Mouse (Mus musculus) gastrocnemius, adult 2 months (tissue): Measurements from ENCODE around the gene Mkrn1. TPM values are rescaled to one million over a fixed set of nuclear protein-coding genes. Genes with fewer than 3 reads are reported as not detected.
A peak's percentile ranks its signal among the peaks of the same experiment; 100 is the strongest.
"Not testable (repeated sequence)": the region's sequence is repeated elsewhere in the genome, so short reads cannot be mapped to it uniquely, and the experiment has no call there.

ENCODE experiments used
- DNase-seq: peaks from one replicate; pipeline ENCODE4 v3.0.0; 2022
- H3K27ac ChIP-seq: fragments of 200-600 bp; 2 replicates; pipeline ENCODE4 v1.8.1; 2022; ENCODE audit warnings: mild to moderate bottlenecking
- H3K4me3 ChIP-seq: fragments of 200-600 bp; 2 replicates; pipeline ENCODE4 v1.8.1; 2022; ENCODE audit warnings: mild to moderate bottlenecking, moderate library complexity
- CTCF ChIP-seq: fragments of 200-600 bp; IDR thresholded peaks from 2 replicates; pipeline ENCODE4 v1.8.1; 2022; ENCODE audit warnings: antibody characterized with exemption, mild to moderate bottlenecking, moderate library complexity
- intact Hi-C: fragments of 180-260 bp; cut with DNase I; formaldehyde crosslinking; loops from one replicate; pipeline ENCODE4 v1.15.1; 2025
- total RNA-seq, 2 experiments: library from RNA; stranded (reverse); gene quantifications; 2 replicates each; pipeline ENCODE4 v1.2.3; 2021

The Mkrn1 gene
- total RNA-seq, 2 experiments from 2014 or later, result 16.0 to 17.8 TPM

DNA sequence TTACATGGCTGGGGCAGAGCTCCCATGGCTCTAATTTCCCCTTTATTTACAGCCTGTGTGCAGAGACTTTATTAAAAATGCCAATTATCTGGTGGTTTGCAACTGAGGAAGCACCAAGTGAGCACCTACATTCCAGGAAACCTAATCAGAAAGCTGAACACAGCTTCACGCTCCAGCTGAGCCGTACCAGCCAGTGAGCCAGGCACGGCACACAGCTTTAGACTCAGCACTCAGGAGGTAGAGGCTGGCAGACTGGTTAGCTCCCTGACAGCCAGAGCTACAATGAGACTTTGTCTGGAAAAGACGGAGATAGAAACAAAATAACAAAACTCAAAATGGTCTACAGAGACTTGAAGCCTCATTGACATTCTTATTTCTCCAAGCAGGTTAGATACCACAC, 24.8 kb downstream of the Mkrn1 start:
- Histone ChIP-seq H3K27ac (no peak overlapping the region), H3K4me3 (no peak overlapping the region)
- DNase-seq, result no peak
- intact Hi-C loops, result no loop called here
- no peak for TF ChIP-seq CTCF

DNA sequence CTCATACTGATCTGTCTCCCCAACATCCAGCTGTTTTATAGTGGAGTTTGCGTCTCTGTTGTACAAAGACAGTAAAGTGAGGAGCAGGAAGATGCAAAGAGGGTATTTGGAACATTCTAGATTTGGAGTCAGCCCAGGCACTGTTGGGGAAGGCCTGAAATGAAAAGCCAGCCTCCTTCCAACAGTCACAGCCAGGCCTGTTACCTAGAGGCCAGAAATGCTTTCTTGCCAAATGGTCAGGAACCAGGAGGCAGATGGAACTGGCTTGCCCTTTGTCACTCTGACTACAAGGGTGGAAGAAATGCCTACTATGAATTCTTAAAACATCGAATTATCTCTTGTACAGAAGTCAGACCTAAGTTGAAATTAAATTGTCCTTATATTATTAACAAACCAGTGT, 30.3 kb downstream of the Mkrn1 start:
- TF ChIP-seq CTCF, result no peak
- intact Hi-C loops, result no loop called here
- no peak overlapping the region for H3K4me3 ChIP-seq

DNA sequence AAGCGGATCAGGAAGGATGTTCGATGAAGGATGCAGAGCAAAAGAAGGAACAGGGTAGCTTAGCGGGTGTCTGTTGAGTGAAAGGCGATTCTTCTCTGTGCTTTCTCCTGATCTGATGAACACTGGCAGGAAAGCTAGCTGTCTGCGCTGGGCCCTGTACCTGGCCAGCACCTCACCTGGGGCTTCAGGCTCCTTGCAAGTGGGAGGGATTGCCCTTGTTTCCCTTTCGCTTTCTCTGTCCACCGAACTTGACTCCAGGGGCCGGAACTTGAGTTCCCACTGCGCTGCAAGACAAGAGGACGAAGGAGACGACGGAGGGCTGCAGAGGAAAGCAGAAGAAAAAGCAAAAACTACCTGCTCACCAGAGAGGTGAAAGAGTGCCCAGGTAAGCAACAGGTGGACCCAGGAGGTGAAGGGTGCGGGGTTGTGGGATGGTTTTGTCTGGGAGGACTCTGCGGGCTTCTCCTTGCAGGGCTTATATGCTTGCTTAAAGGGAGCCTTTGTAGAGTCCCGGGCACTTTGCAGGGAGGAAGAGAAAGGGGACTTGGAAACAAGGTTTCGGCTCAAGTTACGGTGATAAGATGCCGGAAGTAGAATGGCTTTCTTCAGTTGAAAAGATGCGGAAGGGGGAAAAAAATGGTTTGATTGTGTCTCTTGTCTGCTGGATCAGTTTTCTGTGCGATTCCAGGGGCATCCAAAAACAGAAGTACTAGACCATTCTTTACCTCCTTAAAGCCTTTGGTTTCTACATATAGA, 39.0 kb downstream of the Mkrn1 start, which contains the start of gene Rab19:
TSS of gene Rab19 (plus strand) at position 51 of the 756 bp plus-strand sequence.
- no peak for TF ChIP-seq CTCF
- intact Hi-C loops, result no loop called here
- Histone ChIP-seq H3K27ac (peak within 1 kb of the TSS; percentile 17), H3K4me3 (peak within 1 kb of the TSS; percentile 75)
- no peak for DNase-seq

More for the DNA sequence above, 30.3 kb downstream of the Mkrn1 start:
- no peak for DNase-seq
- H3K27ac ChIP-seq, result no peak overlapping the region

DNA sequence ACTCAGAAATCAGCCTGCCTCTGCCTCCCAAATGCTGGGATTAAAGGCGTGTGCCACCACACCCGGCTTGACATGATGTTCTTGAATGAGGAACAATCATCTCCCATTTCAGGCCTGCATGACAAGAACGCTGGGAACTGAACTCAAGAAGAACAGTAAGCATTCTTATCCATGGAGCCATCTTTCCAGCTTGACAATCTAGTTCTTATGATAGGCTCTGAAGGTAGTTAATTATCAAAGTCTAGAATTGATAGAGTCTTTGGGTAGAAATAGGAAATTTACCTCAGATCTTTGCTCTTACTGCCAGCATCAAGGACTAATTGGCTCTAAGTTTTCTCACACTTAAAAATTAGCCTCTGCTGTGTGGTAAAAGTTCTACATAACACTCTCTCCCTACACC, 40.0 kb downstream of the Mkrn1 start:
- no peak overlapping the region for H3K4me3 ChIP-seq
- DNase-seq, result no peak
- intact Hi-C loops, result no loop called here
- no peak overlapping the region for H3K27ac ChIP-seq
- no peak for TF ChIP-seq CTCF

DNA sequence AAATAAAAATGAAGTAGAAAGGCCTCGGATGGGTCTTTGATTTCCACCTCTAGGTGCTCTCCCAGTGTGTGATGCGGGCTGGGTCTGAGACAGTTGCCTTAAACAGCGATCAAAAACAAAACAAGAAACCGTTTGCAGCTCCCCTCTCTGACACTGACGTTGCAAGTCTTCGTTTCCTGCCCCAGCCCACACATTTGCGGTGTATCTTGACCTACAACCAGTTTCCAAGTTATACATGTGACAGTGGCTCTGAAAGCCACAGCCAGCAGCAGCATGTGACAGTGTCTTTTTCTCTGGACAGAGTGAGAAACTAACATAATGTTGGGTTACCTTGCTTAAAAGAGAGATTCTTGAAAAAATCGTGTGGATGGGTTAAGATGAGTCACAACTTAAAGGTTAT, 40.5 kb downstream of the Mkrn1 start:
- no peak for TF ChIP-seq CTCF
- intact Hi-C loops, result no loop called here
- H3K27ac ChIP-seq, result no peak overlapping the region

DNA sequence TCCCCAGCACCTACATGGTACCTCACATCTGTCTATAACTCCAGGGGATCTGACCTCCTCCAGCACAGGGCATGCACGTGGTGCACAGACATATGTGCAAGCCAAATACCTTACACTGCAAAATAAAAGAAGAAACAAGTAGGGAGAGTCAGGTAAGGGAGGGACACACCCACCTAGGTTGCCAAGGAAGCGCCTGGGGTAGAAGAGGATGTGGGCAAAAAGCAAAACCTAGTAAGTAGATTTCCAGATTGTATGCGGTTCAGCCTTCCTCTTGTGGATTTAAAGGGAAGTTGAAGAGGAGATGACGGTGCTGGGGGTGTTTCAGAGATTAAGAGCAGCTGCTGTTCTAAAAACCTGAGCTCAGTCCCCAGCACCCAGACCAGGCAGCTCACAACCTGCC, 41.0 kb downstream of the Mkrn1 start:
- no peak overlapping the region for H3K4me3 ChIP-seq
- no peak for DNase-seq
- TF ChIP-seq CTCF, result no peak
- no peak overlapping the region for H3K27ac ChIP-seq
- intact Hi-C loops, result no loop called here

More for the DNA sequence above, 40.5 kb downstream of the Mkrn1 start:
- DNase-seq, result no peak
- H3K4me3 ChIP-seq, result no peak overlapping the region

DNA sequence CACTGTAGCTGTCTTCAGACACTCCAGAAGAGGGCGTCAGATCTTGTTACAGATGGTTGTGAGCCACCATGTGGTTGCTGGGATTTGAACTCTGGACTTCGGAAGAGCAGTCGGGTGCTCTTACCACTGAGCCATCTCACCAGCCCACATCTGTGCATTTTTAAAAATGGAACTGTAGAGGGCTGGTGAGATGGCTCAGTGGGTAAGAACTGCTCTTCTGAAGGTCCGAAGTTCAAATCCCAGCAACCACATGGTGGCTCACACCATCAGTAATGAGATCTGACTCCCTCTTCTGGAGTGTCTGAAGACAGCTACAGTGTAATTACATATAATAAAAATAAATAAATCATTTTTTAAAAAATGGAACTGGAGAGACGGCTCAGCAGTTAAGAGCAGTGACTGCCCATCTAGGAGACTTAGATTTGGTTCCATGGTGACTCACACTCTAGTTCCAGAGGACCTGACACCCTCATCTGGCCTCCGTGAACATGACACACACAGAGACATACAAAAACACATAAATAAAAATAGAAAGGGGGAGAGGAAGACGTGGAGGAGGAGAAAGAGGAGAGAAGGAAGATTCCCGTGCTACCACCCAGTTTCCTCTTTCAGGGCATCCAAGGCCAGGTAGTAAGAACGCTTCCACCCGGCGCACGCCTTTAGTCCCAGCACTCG, 42.0 kb downstream of the Mkrn1 start:
- intact Hi-C loops, H3K27ac ChIP-seq, DNase-seq, H3K4me3 ChIP-seq: not testable (repeated sequence)

DNA sequence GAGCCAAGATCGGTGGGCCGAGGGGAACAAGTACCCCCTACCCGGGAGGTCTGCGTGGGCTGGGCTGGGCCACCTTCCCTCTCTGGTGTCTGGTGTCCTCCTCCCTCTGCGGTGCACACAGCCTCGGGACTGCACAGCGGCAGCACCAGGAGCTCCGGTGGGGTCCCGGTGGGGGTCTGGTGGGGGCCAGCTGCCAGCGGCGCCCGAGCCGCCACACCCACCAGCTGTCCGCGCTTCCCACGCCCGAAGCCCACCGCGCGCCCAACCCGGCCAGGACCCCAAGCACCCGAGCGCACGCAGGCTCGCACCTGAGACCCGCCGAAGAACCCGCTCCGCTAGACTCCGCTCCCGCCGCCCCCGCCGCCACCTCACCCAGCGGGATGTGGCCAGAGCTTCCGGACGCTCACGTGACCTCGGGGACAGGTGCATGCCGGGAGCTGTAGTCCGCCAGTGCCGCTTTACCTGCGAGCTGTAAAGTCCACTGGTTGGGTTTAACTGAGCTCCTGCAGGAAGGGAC, 42.9 kb downstream of the Mkrn1 start, which contains the start of gene Slc37a3:
TSS of gene Slc37a3 (minus strand) at position 365 of the 517 bp plus-strand sequence.
- no peak for TF ChIP-seq CTCF
- peak within 1 kb of the TSS; percentile 92 for H3K27ac ChIP-seq
- H3K4me3 ChIP-seq, result peak within 1 kb of the TSS; percentile 86
- intact Hi-C loops, result no loop called here
- peak; percentile 92 for DNase-seq

DNA sequence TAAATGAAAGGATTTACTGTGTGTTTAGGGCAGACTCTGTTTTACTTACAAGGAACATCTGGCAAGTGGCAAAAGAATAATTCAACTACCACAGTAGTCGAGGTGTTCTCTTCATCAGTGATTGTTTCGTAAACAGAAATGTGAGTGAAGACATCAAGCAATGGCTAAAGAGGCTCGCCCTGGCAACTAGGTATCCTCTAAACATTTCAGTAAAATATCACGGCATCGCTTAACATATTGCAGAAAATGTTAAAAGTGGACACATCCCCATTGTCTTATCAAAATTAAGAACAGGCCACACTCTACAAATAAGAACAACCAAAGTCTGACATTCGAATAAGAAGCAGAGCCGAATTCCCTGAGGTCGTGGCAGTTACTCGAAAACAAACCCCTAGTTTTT, 43.5 kb downstream of the Mkrn1 start:
- peak overlapping the region; percentile 86 for H3K4me3 ChIP-seq
- TF ChIP-seq CTCF, result no peak
- intact Hi-C loops, result no loop called here
- H3K27ac ChIP-seq, result peak overlapping the region; percentile 92
- DNase-seq, result no peak

DNA sequence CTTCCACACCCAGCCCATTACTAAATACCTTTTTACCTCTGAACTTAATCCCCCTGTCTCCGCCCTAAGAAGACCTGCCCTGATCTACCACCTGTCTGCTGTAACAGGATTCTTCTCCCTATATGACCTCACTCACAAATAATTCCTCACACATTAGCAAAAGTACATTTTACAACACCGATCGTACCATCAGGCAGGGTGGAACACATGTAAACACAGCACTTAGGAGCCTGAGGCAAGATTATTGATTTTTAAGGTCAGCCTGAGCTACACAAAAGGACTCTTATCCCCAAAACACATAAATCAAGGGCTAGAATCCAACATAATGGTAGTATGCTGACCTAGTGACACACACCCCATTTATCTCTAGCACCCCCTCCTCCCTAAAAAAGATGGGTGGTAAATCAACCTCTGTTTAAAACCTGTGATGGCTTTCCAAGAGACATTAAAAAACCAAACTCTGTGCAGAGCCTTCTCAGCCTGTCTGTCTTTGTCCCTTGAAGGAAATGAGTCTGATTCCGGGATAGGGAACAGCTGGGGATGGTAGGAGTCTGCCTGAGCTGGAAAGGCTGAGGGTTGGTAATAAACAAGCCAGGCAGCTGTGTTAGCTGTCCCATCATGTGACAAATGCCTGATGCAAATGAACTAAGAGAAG, 46.8 kb downstream of the Mkrn1 start:
- Histone ChIP-seq H3K27ac (no peak overlapping the region), H3K4me3 (no peak overlapping the region)
- no peak for TF ChIP-seq CTCF
- DNase-seq, result no peak
- intact Hi-C loops, result no loop called here

DNA sequence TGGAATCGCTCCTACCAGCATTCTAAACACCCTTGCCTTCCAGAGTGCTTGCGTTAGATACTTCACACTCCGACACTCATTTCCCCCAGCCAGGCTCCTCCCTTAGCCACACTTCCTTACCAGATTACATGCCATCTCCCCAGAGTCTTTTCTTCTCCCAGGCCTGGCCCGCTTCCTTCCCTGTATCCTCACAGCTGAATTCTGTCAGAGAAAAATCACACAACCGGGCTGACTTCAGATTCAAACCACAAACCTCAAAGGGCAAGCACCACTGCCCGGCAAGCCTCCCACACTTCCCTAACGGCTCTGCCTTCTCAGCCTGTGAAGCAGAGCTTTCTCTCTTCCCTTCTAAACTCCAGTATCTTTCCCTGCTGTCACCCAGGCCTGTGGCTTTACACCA, 47.5 kb downstream of the Mkrn1 start:
- DNase-seq, result peak; percentile 44
- Histone ChIP-seq H3K27ac (no peak overlapping the region; the same call in 1 of the 2 replicates), H3K4me3 (no peak overlapping the region)
- no peak for TF ChIP-seq CTCF
- intact Hi-C loops, result no loop called here

DNA sequence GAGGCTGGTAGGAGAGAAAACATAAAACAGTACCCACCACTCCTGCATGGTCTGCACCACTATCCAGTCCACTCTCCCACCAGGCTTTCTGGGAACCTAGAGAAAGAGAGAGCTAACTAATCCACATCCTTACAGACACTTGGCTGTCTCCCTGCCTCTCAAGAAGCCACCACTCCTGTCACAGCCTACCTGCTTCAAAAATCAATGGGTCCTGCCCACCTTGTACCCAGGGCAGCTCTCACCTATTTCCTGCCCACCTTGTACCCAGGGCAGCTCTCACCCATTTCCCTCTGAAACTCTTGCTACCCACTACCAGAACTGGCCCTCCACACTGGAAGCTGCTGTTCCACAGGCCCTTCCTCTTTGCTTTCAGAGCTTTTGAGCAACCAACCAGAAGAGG, 48.2 kb downstream of the Mkrn1 start:
- TF ChIP-seq CTCF, result no peak
- intact Hi-C loops, result no loop called here
- Histone ChIP-seq H3K4me3 (no peak overlapping the region), H3K27ac (no peak overlapping the region)
- no peak for DNase-seq

DNA sequence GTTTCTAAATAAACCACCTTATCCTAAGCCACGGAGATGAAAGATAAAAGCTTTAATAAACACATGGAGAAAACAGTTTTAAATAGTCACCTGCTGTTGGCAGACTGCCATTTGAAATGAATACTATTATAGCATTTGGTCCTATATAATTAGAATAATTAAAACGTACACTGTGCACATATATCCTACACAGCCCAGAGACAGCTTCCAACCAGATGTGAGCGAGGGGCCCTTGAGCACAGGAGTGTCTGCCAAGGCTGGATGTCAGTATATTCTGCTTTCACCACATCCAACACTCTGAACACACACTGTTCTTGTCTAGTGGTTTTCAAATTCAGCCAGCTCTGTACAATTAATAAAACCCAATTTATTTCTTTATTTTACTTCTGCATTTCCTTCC, 50.6 kb downstream of the Mkrn1 start:
- no peak overlapping the region for H3K27ac ChIP-seq
- DNase-seq, result no peak
- no peak for TF ChIP-seq CTCF
- no peak overlapping the region for H3K4me3 ChIP-seq
- intact Hi-C loops, result no loop called here
